Mouse (Mus musculus) MEL (cell line): ENCODE data around the gene Epb41l4b. TPM values are rescaled to one million over a fixed set of nuclear protein-coding genes. Genes with fewer than 3 reads are reported as not detected.

Experiments used
- DNase-seq: peaks from one replicate; pipeline ENCODE4 v3.0.0; 2011; ENCODE audit warnings: low read depth, low spot score
- H3K27ac ChIP-seq: 2 replicates; pipeline ENCODE4 v1.5.1; 2012; ENCODE audit warnings: low read depth, mild to moderate bottlenecking, control low read depth, low read length, moderate library complexity; ENCODE audit not compliant: control insufficient read depth
- H3K27me3 ChIP-seq, 2 experiments: fragments of 150-350 bp in 1 of 2; sonication (generic) in 1 of 2; 2 replicates each; pipeline ENCODE4 v1.6.1; 2012; ENCODE audit warnings: low read length in 2 of 2, mild to moderate bottlenecking in 2 of 2, improper control_type of control experiment in 1 of 2, moderate library complexity in 1 of 2; ENCODE audit not compliant: insufficient read depth in 2 of 2, control insufficient read depth in 1 of 2
- H3K36me3 ChIP-seq, 2 experiments: 2 replicates each; pipeline ENCODE4 v1.6.1; 2012 to 2014; ENCODE audit warnings: low read length in 2 of 2, improper control_type of control experiment in 1 of 2, inconsistent platforms in 1 of 2, mild to moderate bottlenecking in 1 of 2; ENCODE audit not compliant: insufficient read depth in 2 of 2, control insufficient read depth in 1 of 2
- H3K4me1 ChIP-seq, 2 experiments: fragments of 150-350 bp in 1 of 2; sonication (generic) in 1 of 2; 2 replicates each; pipeline ENCODE4 v1.6.1; 2012; ENCODE audit warnings: low read length in 2 of 2, improper control_type of control experiment in 1 of 2, mild to moderate bottlenecking in 1 of 2; ENCODE audit not compliant: insufficient read depth in 2 of 2, control insufficient read depth in 1 of 2
- H3K4me3 ChIP-seq, 2 experiments: fragments of 150-350 bp in 1 of 2; sonication (generic) in 1 of 2; 2 replicates each; pipeline ENCODE4 v1.5.1; 2012; ENCODE audit warnings: low read depth in 2 of 2, low read length in 2 of 2, mild to moderate bottlenecking in 2 of 2, moderate library complexity in 2 of 2, control low read depth in 1 of 2, improper control_type of control experiment in 1 of 2; ENCODE audit not compliant: control insufficient read depth in 1 of 2, insufficient read depth in 1 of 2
- H3K79me2 ChIP-seq: 2 replicates; pipeline ENCODE4 v1.6.1; 2012; ENCODE audit warnings: mild to moderate bottlenecking, low read length, moderate library complexity; ENCODE audit not compliant: control insufficient read depth, poor library complexity, insufficient read depth
- H3K9ac ChIP-seq: 2 replicates; pipeline ENCODE4 v1.6.1; 2012; ENCODE audit warnings: low read depth, mild to moderate bottlenecking, control low read depth, low read length, moderate library complexity; ENCODE audit not compliant: control insufficient read depth, poor library complexity, severe bottlenecking
- H3K9me3 ChIP-seq: fragments of 150-350 bp; sonication (generic); replicated peaks from 2 replicates; pipeline ENCODE4 v1.6.1; 2012; ENCODE audit warnings: mild to moderate bottlenecking, low read length, improper control_type of control experiment, moderate library complexity; ENCODE audit not compliant: insufficient read depth
- BHLHE40 ChIP-seq: IDR thresholded peaks from 2 replicates; pipeline ENCODE4 v1.6.1; 2012; ENCODE audit warnings: low read depth, mild to moderate bottlenecking, inconsistent platforms, low read length, improper control_type of control experiment, borderline replicate concordance
- CHD1 ChIP-seq: IDR thresholded peaks from 2 replicates; pipeline ENCODE4 v1.6.1; 2012; ENCODE audit warnings: low read depth, mild to moderate bottlenecking, inconsistent platforms, low read length, improper control_type of control experiment
- CHD2 ChIP-seq: IDR thresholded peaks from 2 replicates; pipeline ENCODE4 v1.6.1; 2011; ENCODE audit warnings: low read length, improper control_type of control experiment
- CTCF ChIP-seq, 3 experiments: IDR thresholded peaks in 2 of 3; conservative IDR thresholded peaks in 1 of 3; 2 replicates each; pipeline ENCODE4 v1.5.1; 2011 to 2012; ENCODE audit warnings: low read length in 3 of 3, low read depth in 2 of 3, mild to moderate bottlenecking in 2 of 3, improper control_type of control experiment in 1 of 3, inconsistent platforms in 1 of 3, mixed read lengths in 1 of 3, moderate library complexity in 1 of 3; ENCODE audit not compliant: control insufficient read depth in 1 of 3, insufficient read depth in 1 of 3, poor library complexity in 1 of 3, severe bottlenecking in 1 of 3
- E2F4 ChIP-seq: IDR thresholded peaks from 2 replicates; pipeline ENCODE4 v1.6.1; 2011; ENCODE audit warnings: low read depth, low read length, improper control_type of control experiment, borderline replicate concordance
- ETS1 ChIP-seq: IDR thresholded peaks from 2 replicates; pipeline ENCODE4 v1.6.1; 2012; ENCODE audit warnings: low read depth, mild to moderate bottlenecking, inconsistent platforms, low read length, improper control_type of control experiment, moderate library complexity
- GATA1 ChIP-seq: IDR thresholded peaks from 2 replicates; pipeline ENCODE4 v1.6.1; 2011; ENCODE audit warnings: low read depth, low read length, improper control_type of control experiment
- MAFK ChIP-seq: IDR thresholded peaks from 2 replicates; pipeline ENCODE4 v1.6.1; 2011; ENCODE audit warnings: low read depth, mild to moderate bottlenecking, low read length, improper control_type of control experiment, borderline replicate concordance
- MEF2A ChIP-seq: IDR thresholded peaks from 2 replicates; pipeline ENCODE4 v1.6.1; 2014; ENCODE audit warnings: low read depth, mild to moderate bottlenecking, inconsistent platforms, low read length, improper control_type of control experiment; ENCODE audit not compliant: poor library complexity, insufficient replicate concordance, severe bottlenecking; ENCODE audit errors: extremely low read depth
- MXI1 ChIP-seq: IDR thresholded peaks from 2 replicates; pipeline ENCODE4 v1.6.1; 2011; ENCODE audit warnings: mild to moderate bottlenecking, low read depth, low read length, improper control_type of control experiment
- MYC ChIP-seq: IDR thresholded peaks from 2 replicates; pipeline ENCODE4 v1.6.1; 2011; ENCODE audit warnings: low read depth, mild to moderate bottlenecking, low read length, improper control_type of control experiment, moderate library complexity
- NELFE ChIP-seq: IDR thresholded peaks from 2 replicates; pipeline ENCODE4 v1.6.1; 2011; ENCODE audit warnings: low read depth, low read length, improper control_type of control experiment
- POLR2A ChIP-seq, 2 experiments: IDR thresholded peaks; 2 replicates each; pipeline ENCODE4 v1.6.1; 2011 to 2012; ENCODE audit warnings: low read length in 2 of 2, mild to moderate bottlenecking in 2 of 2, control low read depth in 1 of 2, improper control_type of control experiment in 1 of 2, low read depth in 1 of 2, moderate library complexity in 1 of 2; ENCODE audit not compliant: control insufficient read depth in 1 of 2, insufficient read depth in 1 of 2, poor library complexity in 1 of 2
- POLR2AphosphoS2 ChIP-seq: IDR thresholded peaks from 2 replicates; pipeline ENCODE4 v1.6.1; 2011; ENCODE audit warnings: low read length, improper control_type of control experiment
- POLR2AphosphoS5 ChIP-seq: IDR thresholded peaks from 2 replicates; pipeline ENCODE4 v1.6.1; 2012; ENCODE audit warnings: low read depth, borderline replicate concordance, mild to moderate bottlenecking, inconsistent platforms, low read length, moderate library complexity, mixed read lengths
- RAD21 ChIP-seq: IDR thresholded peaks from 2 replicates; pipeline ENCODE4 v1.6.1; 2011; ENCODE audit warnings: mild to moderate bottlenecking, low read depth, low read length, improper control_type of control experiment
- RCOR1 ChIP-seq: IDR thresholded peaks from 2 replicates; pipeline ENCODE4 v1.6.1; 2012; ENCODE audit warnings: low read depth, mild to moderate bottlenecking, inconsistent platforms, low read length, improper control_type of control experiment
- SMC3 ChIP-seq: IDR thresholded peaks from 2 replicates; pipeline ENCODE4 v1.6.1; 2011; ENCODE audit warnings: low read depth, low read length, improper control_type of control experiment
- USF1 ChIP-seq: IDR thresholded peaks from 2 replicates; pipeline ENCODE4 v1.6.1; 2014; ENCODE audit warnings: low read depth, mild to moderate bottlenecking, inconsistent platforms, low read length, improper control_type of control experiment, moderate library complexity
- ZKSCAN1 ChIP-seq: IDR thresholded peaks from 2 replicates; pipeline ENCODE4 v1.6.1; 2012; ENCODE audit warnings: low read depth, mild to moderate bottlenecking, inconsistent platforms, low read length, improper control_type of control experiment, moderate library complexity
- ZMIZ1 ChIP-seq: IDR thresholded peaks from 2 replicates; pipeline ENCODE4 v1.6.1; 2012; ENCODE audit warnings: low read depth, mild to moderate bottlenecking, inconsistent platforms, low read length, improper control_type of control experiment, moderate library complexity
- ZNF384 ChIP-seq: IDR thresholded peaks from 2 replicates; pipeline ENCODE4 v1.6.1; 2012; ENCODE audit warnings: low read depth, mild to moderate bottlenecking, inconsistent platforms, low read length, improper control_type of control experiment
- polyA plus RNA-seq, 2 experiments: library from polyadenylated mRNA; stranded (reverse) in 1 of 2; unstranded in 1 of 2; fragments of >175 nt in 1 of 2; fragments of >200 nt in 1 of 2; gene quantifications; 2 replicates each; pipeline versions ENCODE4 v1.2.1 to v1.2.4; 2012; ENCODE audit warnings: low replicate concordance in 2 of 2, low read depth in 1 of 2; ENCODE audit not compliant: insufficient read length in 2 of 2, insufficient read depth in 1 of 2, missing spikeins in 1 of 2
- total RNA-seq: library from RNA; depleted of rRNA; stranded (reverse); fragments of 300-350 nt; gene quantifications from 2 replicates; pipeline ENCODE4 v1.2.3, GENCODE M21; 2012

Epb41l4b gene
- total and polyA plus RNA-seq, 3 experiments: not detected

- Histone ChIP-seq H3K27ac (no peak overlapping the region), H3K4me1 (no peaks in the 10 kb centered on the region)
- DNase-seq: no peak
These were observed 60.3 kb downstream of the Epb41l4b start for GRCm38 (mm10) chr4:57082775-57083428.

GRCm38 (mm10) chr4:57081463-57081862 lies 61.8 kb downstream of the Epb41l4b start:
- Histone ChIP-seq H3K27me3 (peaks cover 0 to 4% of the 10 kb centered on the region in 2 experiments; a peak in 1 of 4 replicates), H3K79me2 (no peaks in the 10 kb centered on the region), H3K9ac (no peak overlapping the region), H3K27ac (no peak overlapping the region), H3K9me3 (no peaks in the 10 kb centered on the region), H3K36me3 (no peaks in the 10 kb centered on the region), H3K4me3 (no peak overlapping the region), H3K4me1 (no peaks in the 10 kb centered on the region)
- DNase-seq: no peak
- TF ChIP-seq POLR2A (IDR thresholded peaks at IDR 0.05; ENCODE audit: control insufficient read depth in 1 of 2, insufficient read depth in 1 of 2, low read depth in 1 of 2, low read length in 2 of 2, poor library complexity in 1 of 2) (no peak), CHD2 (no peak), RCOR1 (no peak), ZMIZ1 (no peak), CHD1 (no peak), CTCF (IDR thresholded peaks at IDR 0.05 in 2 of 3, conservative IDR thresholded peaks at IDR 0.05 in 1 of 3; ENCODE audit: control insufficient read depth in 1 of 3, insufficient read depth in 1 of 3, low read depth in 2 of 3, low read length in 3 of 3, poor library complexity in 1 of 3, severe bottlenecking in 1 of 3) (no peak), ETS1 (no peak), POLR2AphosphoS5 (no peak)

More at GRCm38 (mm10) chr4:57082775-57083428, 60.3 kb downstream of the Epb41l4b start:
- H3K9ac ChIP-seq: no peak overlapping the region
- peaks cover 0 to 4% of the 10 kb centered on the region in 2 experiments; a peak in 1 of 4 replicates for H3K27me3 ChIP-seq
- H3K4me3 ChIP-seq: no peak overlapping the region
- TF ChIP-seq POLR2A (IDR thresholded peaks at IDR 0.05; ENCODE audit: control insufficient read depth in 1 of 2, insufficient read depth in 1 of 2, low read depth in 1 of 2, low read length in 2 of 2, poor library complexity in 1 of 2) (no peak), ZNF384 (no peak), NELFE (no peak), POLR2AphosphoS2 (no peak), MAFK (no peak), SMC3 (no peak), GATA1 (no peak), BHLHE40 (no peak), MEF2A (no peak), ZMIZ1 (no peak), CTCF (IDR thresholded peaks at IDR 0.05 in 2 of 3, conservative IDR thresholded peaks at IDR 0.05 in 1 of 3; ENCODE audit: control insufficient read depth in 1 of 3, insufficient read depth in 1 of 3, low read depth in 2 of 3, low read length in 3 of 3, poor library complexity in 1 of 3, severe bottlenecking in 1 of 3) (no peak), ZKSCAN1 (no peak), CHD2 (no peak), MYC (no peak), ETS1 (no peak), RAD21 (no peak), USF1 (no peak), MXI1 (no peak), E2F4 (no peak)
- H3K36me3 ChIP-seq: no peaks in the 10 kb centered on the region
- H3K9me3 ChIP-seq: no peaks in the 10 kb centered on the region
- no peaks in the 10 kb centered on the region for H3K79me2 ChIP-seq
